Comparison of ENCODE assay signal across 8 mouse cellular contexts in genomic region chr6:134036951-134037431, GRCm38 (mm10). TPM values are rescaled to one million over a fixed set of nuclear protein-coding genes. Genes with fewer than 3 reads are reported as not detected.
A peak's percentile ranks its signal among the peaks of the same experiment; 100 is the strongest.
DNase-seq lines count a peak whose midpoint lies in the region; ATAC-seq and TF ChIP-seq lines count a peak whose summit lies in the region.

No protein-coding gene starts in this region.

- H3K9ac ChIP-seq in hindbrain, embryonic 13.5 days = peak overlapping the region; percentile 35; the same call in 1 of the 2 replicates
- H3K9ac ChIP-seq in midbrain, embryonic 16.5 days (ENCODE audit: low read depth, low read length) = no peak overlapping the region

- H3K4me3 ChIP-seq in bone marrow macrophage, adult 2 months (ENCODE audit: insufficient read depth, low read length) = peak overlapping the region; percentile 94
- peak overlapping the region; percentile 81 for H3K4me3 ChIP-seq in hindbrain, embryonic 13.5 days
- H3K4me3 ChIP-seq in midbrain, embryonic 16.5 days (ENCODE audit: low read depth, low read length) = peak overlapping the region; percentile 62

- no peaks in the 10 kb centered on the region for H3K9me3 ChIP-seq in hindbrain, embryonic 13.5 days
- no peaks in the 10 kb centered on the region for H3K9me3 ChIP-seq in midbrain, embryonic 16.5 days (replicated peaks; ENCODE audit: control insufficient read depth, low read length, poor library complexity, severe bottlenecking)

- TF ChIP-seq CTCF in bone marrow macrophage, adult 2 months (IDR thresholded peaks at IDR 0.05; ENCODE audit: low read depth, low read length) = no peak

- peaks cover 36% of the 10 kb centered on the region for H3K4me1 ChIP-seq in bone marrow macrophage, adult 2 months (ENCODE audit: control insufficient read depth, insufficient read depth, low read length)
- H3K4me1 ChIP-seq in hindbrain, embryonic 13.5 days (replicated peaks) = peaks cover 65% of the 10 kb centered on the region
- H3K4me1 ChIP-seq in midbrain, embryonic 16.5 days (ENCODE audit: control insufficient read depth, insufficient read depth, low read length) = peaks cover 34% of the 10 kb centered on the region

- H3K36me3 ChIP-seq in hindbrain, embryonic 13.5 days = no peaks in the 10 kb centered on the region
- no peaks in the 10 kb centered on the region for H3K36me3 ChIP-seq in midbrain, embryonic 16.5 days (ENCODE audit: control insufficient read depth, insufficient read depth, low read length)

- 11% methylated on average over 3 of the region's 3 CpGs for WGBS in hindbrain, embryonic 13.5 days
- 13% methylated on average over 3 of the region's 3 CpGs for WGBS in midbrain, embryonic 16.5 days

- no peak for TF ChIP-seq POLR2A in bone marrow macrophage, adult 2 months (IDR thresholded peaks at IDR 0.05; ENCODE audit: borderline replicate concordance, low read depth, low read length)

- peak; percentile 46 for DNase-seq in kidney, adult 9 months
- no peak for DNase-seq in kidney, postnatal 4 days
- no peak for DNase-seq in ovary, postnatal 14 days (ENCODE audit: low spot score)
- no peak for DNase-seq in gastrocnemius, postnatal 4 days (ENCODE audit: low spot score in 2 of 2)
- DNase-seq in right cerebral cortex, postnatal 10 days (ENCODE audit: low spot score in 2 of 2) = no peak

- H3K4me2 ChIP-seq in hindbrain, embryonic 13.5 days = peak overlapping the region; percentile 73
- peak overlapping the region; percentile 66 for H3K4me2 ChIP-seq in midbrain, embryonic 16.5 days (ENCODE audit: low read length)

- H3K27me3 ChIP-seq in hindbrain, embryonic 13.5 days = no peaks in the 10 kb centered on the region
- no peaks in the 10 kb centered on the region for H3K27me3 ChIP-seq in midbrain, embryonic 16.5 days (ENCODE audit: control insufficient read depth, insufficient read depth, low read depth, low read length)

- H3K27ac ChIP-seq in bone marrow macrophage, adult 2 months (ENCODE audit: insufficient read depth, low read depth, low read length) = no peak overlapping the region; the same call in 1 of the 2 replicates
- no peak overlapping the region for H3K27ac ChIP-seq in hindbrain, embryonic 13.5 days
- H3K27ac ChIP-seq in midbrain, embryonic 16.5 days (ENCODE audit: low read length) = no peak overlapping the region

- no peak for ATAC-seq in hindbrain, embryonic 13.5 days (ENCODE audit: low FRiP score)
- ATAC-seq in midbrain, embryonic 16.5 days = no peak

RNA-seq across cellular contexts. Expression of gene Etv6, which starts 1.5 kb away (rescaled TPM):
- polyA plus RNA-seq in bone marrow macrophage, adult 2 months (2012; ENCODE audit: insufficient read depth, insufficient read length, missing spikeins) = 20.3 and 23.4 TPM in 2 replicates
- polyA plus RNA-seq in hindbrain, embryonic 13.5 days (2015; fragmentation: Nextera tagmentation; extraction: Ambion mirVana) = 5.9 and 6.4 TPM in 2 replicates
- polyA plus RNA-seq in midbrain, embryonic 16.5 days (2015; fragmentation: Nextera tagmentation; extraction: Ambion mirVana) = 3.4 and 3.9 TPM in 2 replicates
- 10 to 100 TPM; 19.4 to 22.4 TPM for total RNA-seq in gastrocnemius, postnatal 4 days (2021)
